Mouse (Mus musculus): ENCODE results near the gene Ncapg. TPM values are rescaled to one million over a fixed set of nuclear protein-coding genes. Genes with fewer than 3 reads are reported as not detected.
A peak's percentile ranks its signal among the peaks of the same experiment; 100 is the strongest.
"Not testable (repeated sequence)": the region's sequence is repeated elsewhere in the genome, so short reads cannot be mapped to it uniquely, and the experiment has no call there.

Ncapg gene
- 64.0 and 70.1 TPM in 2 replicates for polyA plus RNA-seq (2015; fragmentation: Nextera tagmentation; extraction: Ambion mirVana)

- DNase-seq (ENCODE audit: low spot score) = peak; percentile 99
Observed at GRCm38 (mm10) chr5:45669598-45670279, at the start of gene Ncapg. Gene Ncapg, plus strand, starts transcription at chr5:45669919.

- no peak for DNase-seq (ENCODE audit: low spot score)
Observed at GRCm38 (mm10) chr5:45621511-45621910, 48.2 kb upstream of the Ncapg start.

GRCm38 (mm10) chr5:45627771-45628170, 41.9 kb upstream of the Ncapg start:
- DNase-seq (ENCODE audit: low spot score) = no peak

DNA sequence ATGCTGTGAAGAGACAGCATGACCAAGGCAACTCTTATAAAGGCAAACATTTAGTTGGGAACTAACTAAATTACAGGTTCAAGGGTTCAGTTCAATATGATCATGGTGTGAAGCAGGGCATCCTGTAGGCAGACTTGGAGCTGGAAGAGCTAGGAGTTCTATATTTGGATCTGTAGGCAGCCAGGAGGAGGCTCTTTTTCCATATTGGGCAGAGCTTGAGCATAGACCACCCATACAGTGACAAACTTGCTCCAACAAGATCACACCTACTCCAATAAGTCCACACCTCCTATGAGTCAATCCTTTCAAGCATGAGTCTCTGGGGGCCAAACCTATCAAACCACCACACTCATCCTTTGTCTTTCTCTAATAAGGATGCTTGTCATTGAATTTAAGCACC, 40.2 kb upstream of the Ncapg start:
- no peak for DNase-seq (ENCODE audit: low spot score)

GRCm38 (mm10) chr5:45638378-45638777, 31.3 kb upstream of the Ncapg start:
- DNase-seq (ENCODE audit: low spot score) = no peak

- DNase-seq (ENCODE audit: low spot score) = peak; percentile 57
Observed at GRCm38 (mm10) chr5:45638806-45639714, 30.7 kb upstream of the Ncapg start, which contains the start of gene Fam184b. Gene Fam184b, minus strand, starts transcription at chr5:45639614.

GRCm38 (mm10) chr5:45639715-45640092, 30.0 kb upstream of the Ncapg start:
- DNase-seq (ENCODE audit: low spot score) = no peak

DNA sequence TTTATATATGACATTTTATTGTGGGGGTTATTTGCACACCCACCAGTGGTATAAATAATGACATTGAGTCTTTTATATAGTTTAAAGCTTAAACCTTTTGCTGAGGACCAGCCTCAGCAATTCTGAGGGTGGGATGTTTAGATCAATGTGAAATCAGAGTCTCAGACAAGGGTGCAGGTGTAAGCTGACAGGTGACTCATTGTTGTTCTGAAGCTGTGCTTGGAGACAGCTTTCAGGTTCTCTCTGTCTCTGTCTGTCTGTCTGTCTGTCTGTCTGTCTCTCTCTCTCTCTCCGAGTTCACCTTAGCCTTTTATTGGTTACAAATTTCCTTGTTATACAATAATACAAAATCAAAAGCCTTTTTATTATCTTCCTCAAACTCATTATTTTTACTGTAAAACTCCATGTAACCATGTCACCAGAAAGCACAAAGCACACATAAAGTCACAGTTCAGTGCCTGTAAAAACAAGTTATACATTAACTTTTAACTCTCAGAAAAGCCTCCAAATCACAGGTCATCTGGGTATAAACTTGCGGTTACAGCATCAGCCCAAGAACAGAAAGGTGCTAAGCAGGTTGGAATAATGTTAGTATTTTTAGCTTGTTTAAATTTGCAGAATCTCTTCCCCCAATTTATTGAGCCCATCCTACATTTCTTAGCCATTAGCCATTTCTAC, 18.6 kb upstream of the Ncapg start:
- DNase-seq (ENCODE audit: low spot score) = no peak

DNA sequence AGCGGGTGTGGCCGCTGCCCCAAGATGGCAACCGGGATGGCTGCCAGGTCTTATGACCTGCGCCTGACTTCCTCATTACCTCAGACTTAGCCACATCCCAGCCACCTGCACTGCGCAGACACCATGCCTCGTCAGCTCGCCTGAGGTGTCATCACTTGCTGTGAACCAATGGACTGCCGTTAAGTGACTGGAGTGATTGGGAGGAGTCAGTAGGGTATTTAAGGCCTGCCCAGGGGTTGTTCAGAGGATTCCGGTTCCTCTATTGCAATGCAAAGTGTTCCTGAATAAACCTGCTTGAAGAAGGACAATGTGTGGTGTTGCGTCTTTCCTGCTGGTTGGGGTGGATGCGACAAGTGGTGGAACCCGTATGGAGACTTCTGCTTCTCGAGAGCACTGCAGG, 11.3 kb upstream of the Ncapg start:
- not testable (repeated sequence) for DNase-seq (ENCODE audit: low spot score)

DNA sequence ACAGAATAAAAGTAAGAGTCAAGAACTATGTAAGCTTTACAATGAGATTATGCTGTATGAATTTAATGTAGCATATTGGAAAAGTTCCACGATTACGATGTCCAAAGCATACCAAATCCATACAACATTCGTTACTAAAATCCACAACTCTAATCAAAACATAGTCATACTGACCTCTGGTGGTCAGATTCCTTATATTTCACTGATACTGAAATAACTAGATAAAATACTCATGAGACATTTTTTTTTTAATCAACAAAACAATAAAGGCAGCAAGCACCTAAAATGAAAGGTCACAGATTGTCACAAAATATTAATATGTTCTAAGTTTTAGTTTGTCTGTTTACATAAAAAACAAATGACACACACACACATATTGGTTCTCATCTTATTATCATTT, 1.4 kb upstream of the Ncapg start:
- peak; percentile 3 for DNase-seq (ENCODE audit: low spot score)

DNA sequence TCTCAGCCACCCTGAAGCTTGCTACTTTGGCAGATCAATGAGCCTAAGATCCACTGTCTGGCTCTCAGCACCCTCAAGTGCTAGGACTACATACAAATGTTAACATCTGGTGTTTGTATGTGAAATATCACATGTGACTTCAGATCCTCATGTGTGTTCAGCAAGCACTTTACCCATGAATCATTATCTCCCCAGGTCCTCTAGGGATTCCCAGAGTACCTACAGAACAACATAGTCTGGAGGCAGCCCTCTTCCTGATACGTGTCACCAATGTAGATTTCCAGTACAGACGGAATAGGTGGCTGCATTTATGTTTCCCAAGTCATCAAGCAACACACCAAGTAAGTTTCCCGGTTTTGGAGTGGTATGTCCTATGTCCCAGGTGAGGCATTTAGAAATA, 888 bp upstream of the Ncapg start:
- no peak for DNase-seq (ENCODE audit: low spot score)

DNA sequence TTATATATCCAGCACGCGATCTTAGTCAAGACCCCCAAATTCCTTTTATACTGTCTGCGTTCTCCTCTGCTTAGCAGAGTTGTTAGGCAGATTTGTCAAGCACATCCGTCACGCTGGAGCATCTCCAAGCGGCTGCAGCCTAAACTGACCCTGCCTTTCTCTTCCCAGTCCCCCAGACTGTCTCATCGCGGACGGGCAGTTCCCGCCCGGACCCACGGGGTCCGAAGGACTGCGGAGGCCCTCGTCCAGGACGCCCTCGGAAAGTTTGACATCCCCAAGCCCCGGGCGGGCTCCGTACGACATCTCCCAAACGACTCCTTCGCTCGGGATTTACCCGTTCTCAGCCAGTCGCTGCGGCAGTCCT, 503 bp upstream of the Ncapg start:
- DNase-seq (ENCODE audit: low spot score) = no peak

GRCm38 (mm10) chr5:45670280-45670670, 556 bp downstream of the Ncapg start:
- no peak for DNase-seq (ENCODE audit: low spot score)

GRCm38 (mm10) chr5:45670894-45671494, 1.3 kb downstream of the Ncapg start:
- no peak for DNase-seq (ENCODE audit: low spot score)

DNA sequence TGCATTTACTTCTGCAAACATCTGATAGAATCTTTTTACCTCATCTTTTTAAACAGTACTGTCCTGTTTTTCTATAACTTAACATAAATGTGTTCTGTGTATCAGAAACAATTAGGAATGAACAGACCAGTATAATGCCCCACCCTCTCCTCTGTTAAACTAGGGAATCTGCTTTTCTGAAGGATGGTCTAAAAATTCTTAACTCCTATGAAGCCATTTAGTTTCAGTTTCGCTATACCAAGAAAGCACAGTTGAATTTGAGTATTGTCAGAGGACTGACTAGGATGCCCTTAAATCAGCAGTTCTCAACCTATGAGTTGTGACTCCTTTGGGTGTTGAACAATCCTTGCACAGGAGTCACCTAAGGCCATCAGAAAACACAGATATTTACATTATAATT, 5.3 kb downstream of the Ncapg start:
- no peak for DNase-seq (ENCODE audit: low spot score)

GRCm38 (mm10) chr5:45677639-45678038, 7.9 kb downstream of the Ncapg start:
- no peak for DNase-seq (ENCODE audit: low spot score)

- no peak for DNase-seq (ENCODE audit: low spot score)
Observed at GRCm38 (mm10) chr5:45679955-45680354, 10.2 kb downstream of the Ncapg start.

GRCm38 (mm10) chr5:45683388-45683787, 13.7 kb downstream of the Ncapg start:
- no peak for DNase-seq (ENCODE audit: low spot score)

DNA sequence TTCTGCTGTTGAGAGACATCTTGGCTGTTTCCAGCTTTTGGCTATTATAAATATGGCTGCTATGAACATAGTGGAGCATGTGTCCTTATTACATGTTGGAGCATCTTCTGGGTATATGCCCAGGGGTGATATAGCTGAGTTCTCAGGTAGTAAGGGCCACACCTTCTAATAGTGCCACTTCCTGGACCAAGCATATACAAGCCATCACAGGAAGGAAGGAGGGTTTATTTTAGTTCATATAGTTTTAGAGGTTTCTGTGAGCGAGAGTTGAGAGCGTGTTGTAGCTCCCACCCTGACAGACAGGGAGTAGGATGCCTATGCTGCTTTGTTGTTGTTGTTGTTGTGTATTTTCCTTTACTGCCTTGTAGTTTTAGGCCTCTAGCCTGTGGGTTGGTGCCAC, 15.5 kb downstream of the Ncapg start:
- no peak for DNase-seq (ENCODE audit: low spot score)

DNA sequence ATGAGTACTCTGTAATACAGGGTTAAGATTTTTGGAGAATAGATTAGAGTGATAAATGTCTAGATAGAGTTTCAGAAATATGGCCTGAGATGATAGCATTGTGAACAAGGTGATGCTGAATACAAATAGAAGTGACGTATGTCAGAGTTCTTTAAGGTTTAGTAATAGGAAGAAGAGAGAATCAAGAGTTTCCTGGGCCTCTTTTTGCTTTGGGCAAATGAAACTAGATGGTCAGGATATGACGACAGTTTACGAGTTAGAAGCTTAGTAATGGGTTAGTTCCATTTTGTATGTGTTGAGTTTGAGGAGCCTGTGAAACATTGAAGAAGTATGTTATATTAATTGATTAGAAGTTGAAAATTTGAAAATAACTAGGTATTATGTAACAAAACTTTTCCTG, 16.5 kb downstream of the Ncapg start:
- DNase-seq (ENCODE audit: low spot score) = no peak

GRCm38 (mm10) chr5:45689152-45689551, 19.4 kb downstream of the Ncapg start:
- DNase-seq (ENCODE audit: low spot score) = no peak

GRCm38 (mm10) chr5:45690802-45691201, 21.1 kb downstream of the Ncapg start:
- DNase-seq (ENCODE audit: low spot score) = no peak

Measured in thymus, postnatal 0 days (tissue).